Mouse (Mus musculus): ENCODE measurements around the gene H2-M11. TPM values are rescaled to one million over a fixed set of nuclear protein-coding genes. Genes with fewer than 3 reads are reported as not detected.

Gene H2-M11
- not detected in 2 replicates for polyA plus RNA-seq (2012; rRNA removed)

DNA sequence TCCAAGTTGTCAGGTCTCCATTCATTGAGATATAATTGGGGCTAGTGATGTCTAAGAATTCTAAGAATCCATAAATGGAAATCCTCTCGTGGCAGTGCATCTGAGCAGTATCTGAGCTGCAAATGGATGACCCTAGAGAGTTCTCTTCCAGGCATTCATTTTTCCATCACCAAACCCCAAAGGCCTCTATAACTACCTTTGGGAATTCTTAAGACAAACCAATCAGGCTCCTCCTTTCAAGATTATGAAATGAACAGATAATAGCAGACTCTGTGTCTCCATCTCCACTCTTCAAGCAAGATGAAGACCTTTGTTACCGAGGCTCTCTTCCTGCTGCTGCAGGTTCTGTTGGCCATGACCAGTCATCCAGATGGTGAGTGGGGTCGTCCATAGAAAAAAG is at the start of gene H2-M11:
Gene H2-M11 (plus strand): TSS at position 301 of the 400 bp plus-strand sequence.

Other genes starting within 250 kb of the H2-M11 start
- not detected in 2 replicates for gene H2-M10.1, start 220.9 kb upstream of the H2-M11 start, polyA plus RNA-seq (2012; rRNA removed)
- gene H2-M10.3, start 178.7 kb upstream of the H2-M11 start, polyA plus RNA-seq (2012; rRNA removed) = not detected in 2 replicates
- not detected in 2 replicates for gene H2-M10.4, start 84.7 kb upstream of the H2-M11 start, polyA plus RNA-seq (2012; rRNA removed)
- gene H2-M9, start 95.6 kb downstream of the H2-M11 start, polyA plus RNA-seq (2012; rRNA removed) = not detected in 2 replicates
- gene H2-M1, start 125.1 kb downstream of the H2-M11 start, polyA plus RNA-seq (2012; rRNA removed) = not detected in 2 replicates
- not detected in 2 replicates for gene H2-M10.5, start 225.8 kb downstream of the H2-M11 start, polyA plus RNA-seq (2012; rRNA removed)

All from ovary, adult 2 months (tissue).